In genomic region chr16:45201395-45201794, GRCm38 (mm10) we compare ENCODE assay signal across 13 mouse cellular contexts. TPM values are rescaled to one million over a fixed set of nuclear protein-coding genes. Genes with fewer than 3 reads are reported as not detected.
"Had no signal": no experiment of that assay in that cellular context is flagged by ENCODE, and none has a peak within 500 bp of the region (broad histone marks: within the 10 kb centered on the region; RNA-seq: fewer than 3 reads in every experiment).

No protein-coding gene starts in this region.

- DNase-seq: kidney, adult 9 months; kidney, postnatal 14 days; layer of hippocampus, adult 9-11 months; liver; lung, adult 18-20 months; lung, postnatal 10 days; lung, postnatal 36 days; midbrain, embryonic 14.5 days; right cerebral cortex, postnatal 14 days; right cerebral cortex, postnatal 4 days; thymus, postnatal 25 days had no signal

- ATAC-seq: liver, embryonic 12.5 days had no signal

RNA-seq across cellular contexts. Expression of gene Btla, which starts 22.7 kb away (rescaled TPM):
- total RNA-seq: midbrain, postnatal 0 days had no signal
